Mouse (Mus musculus) Patski (cell line): ENCODE data around the gene Vmn1r32. TPM values are rescaled to one million over a fixed set of nuclear protein-coding genes. Genes with fewer than 3 reads are reported as not detected.
A peak's percentile ranks its signal among the peaks of the same experiment; 100 is the strongest.

Experiments used
- ATAC-seq: fragments of 100-300 bp; one replicate; pipeline ENCODE4 v1.8.0; 2021
- CTCF ChIA-PET: fragments of 350-600 bp; sonication (Branson Sonifier 250); formaldehyde crosslinking; loops from one replicate; lab custom pipeline; 2022; ENCODE audit warnings: inconsistent platforms; lab: Charles Lee
- POLR2A ChIA-PET: fragments of 350-600 bp; sonication (Branson Sonifier 250); formaldehyde crosslinking; loops from one replicate; lab custom pipeline; 2022; ENCODE audit warnings: antibody characterized with exemption, inconsistent platforms; lab: Charles Lee
- DNase-seq: peaks from one replicate; pipeline ENCODE4 v3.0.0-alpha.2; 2011; ENCODE audit warnings: low read depth, low spot score
- H3K27me3 ChIP-seq: fragments of 371-371 bp; one replicate; pipeline ENCODE4 v1.5.1; 2021
- CTCF ChIP-seq: fragments of 100-300 bp; IDR thresholded peaks from one replicate; pipeline ENCODE4 v1.5.1; 2021
- in situ Hi-C: fragments of 300-500 bp; cut with MboI; formaldehyde crosslinking; loops from 3 replicates; pipeline ENCODE4 v1.11.1; 2018; ENCODE audit warnings: low pct_unique_long_range_greater_than_20kb, mixed read lengths
- polyA plus RNA-seq: library from polyadenylated mRNA; unstranded; gene quantifications from one replicate; pipeline ENCODE4 v1.2.3, GENCODE M21; 2021

Vmn1r32 gene
- 0.03 TPM for polyA plus RNA-seq

DNA sequence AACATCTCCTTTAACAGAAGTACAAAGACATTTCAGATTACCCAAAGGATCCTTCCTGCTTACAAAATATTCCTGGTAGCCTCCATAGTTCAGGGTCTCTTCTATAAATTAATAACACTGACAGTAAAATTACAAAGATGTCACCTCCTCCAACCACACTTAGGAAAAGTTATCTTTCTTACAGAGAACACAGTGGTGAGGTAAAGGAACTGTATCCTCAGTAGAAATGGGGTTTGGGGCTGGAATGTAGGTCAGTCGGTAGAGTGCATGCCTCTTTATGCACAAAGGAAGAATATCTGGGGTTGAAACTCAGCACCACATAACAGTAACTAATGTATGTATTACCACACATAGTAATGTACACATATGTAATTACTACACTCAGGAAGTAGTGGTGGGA lies at the start of gene Vmn1r32:
Vmn1r32 (minus strand) TSS at position 101 of the 400 bp plus-strand sequence.
- POLR2A ChIA-PET, result no interaction called here
- peaks cover 49% of the 10 kb centered on the region for H3K27me3 ChIP-seq
- no peak for ATAC-seq
- no peak for TF ChIP-seq CTCF
- no peak for DNase-seq
- CTCF ChIA-PET, result no interaction called here
- in situ Hi-C loops, result no loop called here

DNA sequence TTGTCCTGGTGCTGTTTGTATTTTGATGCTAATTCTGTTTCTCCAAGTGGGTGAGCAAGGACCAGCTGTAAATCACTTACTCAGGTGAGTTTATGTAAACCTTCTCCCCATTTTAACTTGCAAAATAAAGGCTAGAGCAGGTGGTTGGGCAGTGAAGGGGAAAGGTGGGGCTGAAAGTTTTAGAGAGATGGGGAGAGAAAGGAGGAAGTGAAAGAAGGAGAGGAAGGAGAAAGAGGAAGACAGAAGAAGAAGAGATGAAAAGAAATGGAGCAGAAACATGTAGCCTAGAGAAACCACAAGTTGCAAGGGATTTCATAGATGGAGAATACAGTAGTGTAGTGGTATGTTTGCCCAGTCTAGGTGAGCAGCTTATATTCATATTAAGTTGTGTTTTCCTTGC lies 35.9 kb upstream of the Vmn1r32 start:
- TF ChIP-seq CTCF, result no peak
- DNase-seq (no peak), ATAC-seq (no peak)
- in situ Hi-C loops, result no loop called here
- peaks cover 10% of the 10 kb centered on the region for H3K27me3 ChIP-seq
- ChIA-PET POLR2A (no interaction called here), CTCF (no interaction called here)

GRCm38 (mm10) chr6:66535966-66536365 lies 23.9 kb downstream of the Vmn1r32 start:
- DNase-seq (no peak), ATAC-seq (no peak)
- CTCF ChIA-PET, result interaction anchor here (0.7 to 1.5 kb wide), 3 partner anchors 13 to 624 kb away, joined by 3 to 4 read pairs (median 3); no protein-coding TSS in a partner anchor
- TF ChIP-seq CTCF, result no peak
- POLR2A ChIA-PET, result interaction anchor here (0.5 to 0.8 kb wide), 2 partner anchors 418 to 497 kb away, joined by 3 to 10 read pairs; no protein-coding TSS in a partner anchor
- H3K27me3 ChIP-seq, result peaks cover 2% of the 10 kb centered on the region
- in situ Hi-C loops, result loop anchor here (10.0 kb wide), 3 partner anchors 409 to 1411 kb away; no protein-coding TSS in a partner anchor

GRCm38 (mm10) chr6:66535028-66535862 lies 24.7 kb downstream of the Vmn1r32 start, which contains the start of gene Mad2l1:
Gene Mad2l1, plus strand, starts transcription at chr6:66535390.
- TF ChIP-seq CTCF, result no peak
- POLR2A ChIA-PET, result interaction anchor here (0.5 to 0.8 kb wide), 2 partner anchors 419 to 498 kb away, joined by 3 to 10 read pairs; no protein-coding TSS in a partner anchor
- DNase-seq, result peak; percentile 96
- peak; percentile 100 for ATAC-seq
- in situ Hi-C loops, result loop anchor here (10.0 kb wide), 3 partner anchors 410 to 1410 kb away; no protein-coding TSS in a partner anchor
- H3K27me3 ChIP-seq, result peaks cover 8% of the 10 kb centered on the region
- CTCF ChIA-PET, result interaction anchor here (1.5 kb wide), 1 partner anchor 624 kb away, joined by 4 read pairs; no protein-coding TSS in a partner anchor

DNA sequence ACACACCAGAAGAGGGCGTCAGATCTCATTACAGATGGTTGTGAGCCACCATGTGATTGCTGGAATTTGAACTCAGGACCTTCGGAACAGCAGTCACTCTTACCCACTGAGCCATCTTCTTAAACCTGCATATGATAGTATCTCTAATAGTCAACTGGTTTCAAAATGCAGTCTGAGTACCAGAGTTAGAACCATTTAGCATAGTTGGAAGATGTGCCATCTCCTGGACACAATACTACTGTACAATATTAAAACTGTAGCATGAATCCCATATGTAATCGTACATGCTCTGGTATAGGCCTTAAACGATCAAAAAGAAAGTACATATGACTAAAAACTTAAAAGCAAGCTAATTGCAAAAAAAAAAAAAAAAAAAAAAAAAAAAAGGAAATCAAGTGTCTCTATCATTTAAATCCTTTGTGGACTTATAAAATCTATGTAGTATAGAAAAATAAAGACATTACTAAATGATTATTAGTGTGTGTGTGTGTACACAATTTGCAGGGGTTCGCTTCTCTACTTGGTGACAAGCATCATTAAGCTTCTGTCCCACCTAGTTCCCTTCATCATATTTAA lies 25.4 kb downstream of the Vmn1r32 start:
- ChIA-PET CTCF (interaction anchor here (1.5 kb wide), 1 partner anchor 625 kb away, joined by 4 read pairs; no protein-coding TSS in a partner anchor), POLR2A (no interaction called here)
- DNase-seq (no peak), ATAC-seq (no peak)
- TF ChIP-seq CTCF, result peak; percentile 28
- H3K27me3 ChIP-seq, result peaks cover 8% of the 10 kb centered on the region
- in situ Hi-C loops, result loop anchor here (10.0 kb wide), 3 partner anchors 410 to 1410 kb away; no protein-coding TSS in a partner anchor

DNA sequence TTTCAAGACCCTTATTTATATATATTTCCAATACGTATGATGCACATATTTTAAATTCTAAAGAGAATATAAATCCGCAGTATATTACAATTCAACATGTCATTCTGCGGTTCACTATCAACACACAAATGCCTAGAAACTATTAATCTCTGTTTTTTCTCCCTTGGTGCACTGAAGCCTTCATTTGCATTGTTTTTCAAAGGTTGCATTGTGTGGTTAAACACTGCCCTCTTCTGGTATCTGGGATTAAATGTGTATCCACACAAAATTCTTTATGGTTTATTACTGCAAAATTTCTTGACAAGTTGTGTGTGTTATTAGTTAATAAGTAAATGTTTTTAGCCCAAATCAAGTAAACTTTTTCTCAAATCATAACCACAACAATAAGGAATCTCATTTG lies 26.7 kb downstream of the Vmn1r32 start:
- TF ChIP-seq CTCF, result peak; percentile 65
- peaks cover 8% of the 10 kb centered on the region for H3K27me3 ChIP-seq
- CTCF ChIA-PET, result no interaction called here
- POLR2A ChIA-PET, result no interaction called here
- in situ Hi-C loops, result loop anchor here (10.0 kb wide), 3 partner anchors 412 to 1408 kb away; no protein-coding TSS in a partner anchor
- ATAC-seq, result no peak
- no peak for DNase-seq

- ChIA-PET CTCF (no interaction called here), POLR2A (no interaction called here)
- DNase-seq, result no peak
- in situ Hi-C loops, result loop anchor here (10.0 kb wide), 1 partner anchor 1014 kb away; no protein-coding TSS in a partner anchor
- TF ChIP-seq CTCF, result no peak
- peaks cover 21% of the 10 kb centered on the region for H3K27me3 ChIP-seq
- no peak for ATAC-seq
Observed at GRCm38 (mm10) chr6:66528386-66528785, 31.5 kb downstream of the Vmn1r32 start.

DNA sequence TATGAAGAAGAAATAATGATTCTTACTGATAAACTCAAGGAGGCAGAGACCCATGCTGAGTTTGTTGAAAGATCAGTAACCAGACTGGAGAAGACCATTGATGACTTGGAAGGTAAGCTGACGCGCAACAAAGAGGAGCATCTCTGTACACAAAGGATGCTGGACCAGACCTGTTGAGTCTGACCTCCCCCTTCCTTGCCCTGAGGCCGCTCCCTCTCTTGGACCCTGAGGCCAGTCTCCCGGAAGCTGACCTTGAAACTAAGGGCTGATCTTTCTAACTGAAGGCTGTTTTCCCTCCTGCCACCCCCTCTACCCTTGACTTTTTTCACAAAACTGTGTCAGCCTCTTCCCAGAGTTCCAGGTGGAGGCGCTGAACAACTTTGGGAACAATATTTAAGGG lies 43.5 kb downstream of the Vmn1r32 start:
- DNase-seq (no peak), ATAC-seq (no peak)
- CTCF ChIA-PET, result no interaction called here
- H3K27me3 ChIP-seq, result peaks cover 20% of the 10 kb centered on the region
- TF ChIP-seq CTCF, result no peak
- POLR2A ChIA-PET, result no interaction called here
- in situ Hi-C loops, result no loop called here

Other genes with a start within 250 kb of the Vmn1r32 start
- gene Mad2l1, start 24.7 kb downstream of the Vmn1r32 start, polyA plus RNA-seq, result 52.6 TPM
- gene Vmn1r33, start 58.2 kb upstream of the Vmn1r32 start, polyA plus RNA-seq, result not detected
- not detected for gene Vmn1r34, start 83.8 kb upstream of the Vmn1r32 start, polyA plus RNA-seq
- gene Vmn1r35, start 125.8 kb upstream of the Vmn1r32 start, polyA plus RNA-seq, result not detected
- not detected for gene Vmn1r36, start 159.1 kb upstream of the Vmn1r32 start, polyA plus RNA-seq
- not detected for gene Vmn1r37, start 169.3 kb upstream of the Vmn1r32 start, polyA plus RNA-seq
- not detected for gene Vmn1r38, start 222.5 kb upstream of the Vmn1r32 start, polyA plus RNA-seq